Mouse (Mus musculus) testis, adult 2 months (tissue): ENCODE data around the gene Ankrd39.

Experiments
- CTCF ChIP-seq: fragments of 200-500 bp; IDR thresholded peaks from 2 replicates; pipeline ENCODE4 v1.5.1; 2012; ENCODE audit warnings: low read depth, mild to moderate bottlenecking, inconsistent platforms, low read length, moderate library complexity; ENCODE audit not compliant: control insufficient read depth, insufficient read depth, insufficient replicate concordance
- POLR2A ChIP-seq: fragments of 200-500 bp; IDR thresholded peaks from 2 replicates; pipeline ENCODE4 v1.6.1; 2012; ENCODE audit warnings: low read depth, mild to moderate bottlenecking, inconsistent platforms, low read length, moderate library complexity; ENCODE audit not compliant: control insufficient read depth

DNA sequence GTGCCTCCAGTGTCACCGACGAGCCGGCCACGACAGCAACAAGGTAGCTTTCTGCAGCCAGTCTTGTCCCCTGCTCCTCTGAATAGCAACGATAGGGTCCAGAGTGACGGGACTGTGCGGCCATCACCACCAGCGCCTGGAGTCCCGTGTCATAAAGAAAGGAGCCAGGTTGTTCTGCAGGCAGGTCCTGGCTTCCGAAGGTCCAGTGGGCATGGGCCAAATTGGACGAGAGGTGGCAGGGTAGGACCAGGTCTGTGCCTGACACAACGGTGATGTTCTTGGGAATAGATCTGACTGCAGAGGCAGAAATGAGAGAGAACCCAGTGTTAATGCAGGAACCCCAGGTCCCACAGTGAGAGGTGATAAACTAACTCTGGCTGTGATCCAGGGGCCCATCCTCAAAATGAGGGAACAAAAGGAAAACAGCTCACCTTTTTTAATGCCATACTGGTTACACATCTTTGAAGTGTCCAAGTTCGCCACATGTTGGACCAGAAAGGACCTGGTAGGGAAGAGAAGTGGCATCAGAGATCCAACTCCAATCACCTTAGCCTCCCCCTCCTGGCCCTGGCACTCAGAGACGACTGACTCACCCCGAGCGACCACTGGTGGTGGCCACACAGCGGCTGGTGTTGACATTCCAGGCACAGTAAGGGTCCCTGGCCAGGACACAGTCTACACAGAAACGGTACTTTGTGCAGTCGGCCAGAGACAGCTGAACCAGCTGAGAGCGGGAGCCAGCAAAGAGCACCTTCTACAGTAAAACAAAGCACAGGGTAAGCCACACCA, 3.0 kb upstream of the Ankrd39 start:
- no peak; the same call in 1 of the 2 replicates for TF ChIP-seq CTCF
- TF ChIP-seq POLR2A, result no peak
